Mouse (Mus musculus): ENCODE results near the gene Slirp.
"Not testable (repeated sequence)": the region's sequence is repeated elsewhere in the genome, so short reads cannot be mapped to it uniquely, and the experiment has no call there.

Gene Slirp

GRCm38 (mm10) chr12:87428295-87428694 lies 15.4 kb upstream of the Slirp start:
- DNase-seq (ENCODE audit: low read depth, low spot score): no peak

GRCm38 (mm10) chr12:87428885-87429284 lies 14.8 kb upstream of the Slirp start:
- DNase-seq (ENCODE audit: low read depth, low spot score): no peak

- peak; percentile 67 for DNase-seq (ENCODE audit: low read depth, low spot score)
Observed at GRCm38 (mm10) chr12:87442177-87443114, 1.2 kb upstream of the Slirp start.

DNA sequence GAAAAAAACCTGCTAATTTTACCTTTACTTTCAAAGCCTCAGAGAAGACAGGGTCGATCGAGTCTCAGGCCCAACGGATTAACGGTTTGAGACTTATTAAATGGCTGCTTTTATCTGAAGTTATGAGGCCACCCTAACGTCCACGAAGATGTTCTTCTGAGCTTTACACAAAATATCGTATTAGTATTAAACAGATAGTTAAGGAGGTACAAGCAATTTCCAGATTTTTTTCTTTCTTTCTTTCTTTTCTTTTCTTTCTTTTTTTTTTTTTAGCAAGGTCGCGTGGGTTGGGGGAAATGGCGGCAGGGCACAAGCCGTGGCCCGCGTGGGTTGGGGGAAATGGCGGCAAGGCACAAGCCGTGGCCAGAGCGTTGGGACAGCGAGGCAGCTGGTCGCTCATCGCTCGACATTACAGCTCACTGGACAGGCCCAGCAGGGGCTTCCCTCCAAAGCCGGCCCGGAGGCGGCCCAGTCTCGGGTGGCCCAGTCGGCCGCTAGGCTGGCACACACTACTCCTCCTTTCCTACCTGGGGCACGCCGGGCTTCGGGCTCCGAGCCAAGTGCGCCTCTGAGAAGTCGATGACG lies 489 bp upstream of the Slirp start:
- DNase-seq (ENCODE audit: low read depth, low spot score): no peak

DNA sequence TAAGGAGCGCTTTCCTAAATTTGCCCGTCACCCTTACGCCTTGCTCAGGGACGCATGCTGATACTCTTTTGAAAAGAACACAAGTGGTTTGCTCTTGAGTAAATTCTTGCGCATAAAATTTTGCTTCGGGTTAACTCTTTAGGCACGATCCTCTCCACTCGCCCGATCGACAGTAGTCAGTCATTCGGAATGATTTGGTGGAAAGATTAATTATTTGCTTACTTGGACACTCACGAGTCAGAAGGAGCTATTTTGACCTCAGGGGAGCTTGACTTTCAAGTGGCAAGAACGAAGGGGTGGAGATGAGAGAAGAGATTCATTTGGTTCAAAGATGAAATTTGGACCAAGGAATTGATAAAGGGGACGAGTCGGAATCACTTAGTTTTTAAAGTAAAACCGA lies 515 bp downstream of the Slirp start:
- DNase-seq (ENCODE audit: low read depth, low spot score): no peak

DNA sequence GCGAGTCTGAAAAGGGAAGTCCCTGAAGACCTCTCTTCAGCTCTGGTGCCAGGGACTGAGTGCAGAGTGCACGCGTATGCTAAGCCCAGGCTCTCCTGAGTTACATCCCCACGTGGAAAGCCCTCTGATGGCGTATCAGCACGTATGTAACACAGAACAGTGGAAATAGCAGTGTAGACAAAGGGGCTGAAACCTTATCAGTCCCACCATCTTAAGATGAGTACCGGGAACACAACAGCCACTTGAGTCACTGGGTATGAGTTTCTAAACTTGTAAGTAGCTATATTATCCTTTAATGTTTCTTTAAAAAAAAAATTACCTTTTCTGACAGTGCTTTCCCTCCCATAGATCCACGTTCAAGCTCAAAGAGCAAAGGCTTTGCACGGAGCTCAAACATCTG lies 5.8 kb downstream of the Slirp start:
- no peak for DNase-seq (ENCODE audit: low read depth, low spot score)

DNA sequence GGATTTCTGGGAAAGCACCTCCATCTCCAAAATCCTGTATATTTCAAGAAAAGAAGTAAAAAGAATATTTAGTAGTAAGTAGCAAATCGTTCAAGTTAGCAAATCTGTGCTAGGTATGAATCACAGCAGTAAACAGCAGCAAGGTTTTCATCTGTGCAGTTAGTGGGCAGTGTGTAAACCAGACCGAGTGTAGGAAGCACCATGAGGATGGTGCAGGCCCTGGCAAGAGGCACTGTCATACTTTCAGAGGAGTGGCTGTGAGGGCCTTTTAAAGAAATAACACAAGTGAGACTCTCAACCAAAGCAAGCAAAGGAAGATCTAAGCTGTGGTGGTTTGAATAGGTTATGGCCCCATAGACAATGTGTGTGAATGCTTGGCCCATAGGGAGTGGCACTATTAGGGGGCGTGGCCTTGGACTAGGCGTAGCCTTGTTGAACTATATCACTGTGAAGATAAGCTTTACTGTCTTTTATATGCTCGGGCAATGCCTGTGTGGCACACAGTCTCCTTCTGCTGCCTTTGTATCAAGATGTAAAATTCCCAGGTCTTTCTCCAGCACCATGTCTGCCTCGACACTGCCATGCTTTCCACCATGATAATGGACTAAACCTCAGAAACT lies 21.1 kb downstream of the Slirp start:
- peak; percentile 75 for DNase-seq (ENCODE audit: low read depth, low spot score)

GRCm38 (mm10) chr12:87470263-87471136 lies 26.8 kb downstream of the Slirp start:
- DNase-seq (ENCODE audit: low read depth, low spot score): no peak

DNA sequence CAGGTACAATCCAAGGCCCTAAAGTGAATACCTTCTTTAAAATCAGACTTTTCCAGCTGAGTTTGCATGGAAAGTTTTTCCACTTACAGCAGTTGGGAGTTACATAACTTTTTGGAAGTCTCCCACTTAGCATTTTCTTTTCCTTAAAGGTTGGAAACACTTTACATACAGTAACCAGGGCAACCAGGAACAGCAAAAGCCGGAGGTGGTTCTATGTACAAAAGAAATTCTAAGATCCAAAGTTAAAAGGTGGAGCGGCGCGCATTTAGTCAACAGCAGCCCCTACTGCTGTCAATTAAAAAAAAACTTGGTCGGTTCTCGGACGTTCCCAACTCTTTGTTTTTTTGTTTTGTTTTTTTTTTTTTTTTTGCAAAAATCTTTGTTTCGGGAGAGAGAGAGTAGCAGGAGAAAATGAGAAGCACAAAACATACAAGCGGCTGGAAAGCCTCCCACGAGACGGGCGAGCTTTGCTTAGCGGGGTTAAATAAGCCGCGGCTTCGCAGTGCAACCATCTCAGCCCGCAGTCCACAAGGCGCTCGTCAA lies 27.8 kb downstream of the Slirp start:
- DNase-seq (ENCODE audit: low read depth, low spot score): peak; percentile 47

GRCm38 (mm10) chr12:87471964-87472786 lies 28.5 kb downstream of the Slirp start, which contains the start of gene Snw1:
Gene Snw1, minus strand, starts transcription at chr12:87472274.
- peak; percentile 97 for DNase-seq (ENCODE audit: low read depth, low spot score)

- DNase-seq (ENCODE audit: low read depth, low spot score): no peak
Observed at GRCm38 (mm10) chr12:87474756-87475155, 31.1 kb downstream of the Slirp start.

GRCm38 (mm10) chr12:87482482-87482881 lies 38.8 kb downstream of the Slirp start:
- not testable (repeated sequence) for DNase-seq (ENCODE audit: low read depth, low spot score)

DNA sequence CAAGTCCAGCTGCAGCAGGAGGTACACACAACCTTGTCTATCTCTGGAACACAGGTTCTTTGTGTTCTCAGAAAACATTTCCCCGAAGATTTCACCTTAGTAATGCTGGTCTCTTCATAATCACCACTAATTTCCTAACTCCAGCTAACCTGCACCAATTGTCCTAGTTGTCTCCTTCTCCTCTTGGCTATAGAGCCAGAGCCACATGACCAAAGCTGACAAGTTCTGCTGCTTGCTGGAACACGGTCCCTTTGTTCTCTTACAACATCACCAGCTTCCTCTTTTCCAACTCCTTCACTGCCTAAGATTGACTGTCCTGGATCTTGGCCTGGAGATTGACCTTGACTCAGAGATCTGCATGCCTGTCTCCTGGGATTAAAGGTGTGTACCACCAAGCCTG lies 45.0 kb downstream of the Slirp start:
- peak; percentile 42 for DNase-seq (ENCODE audit: low read depth, low spot score)

GRCm38 (mm10) chr12:87494421-87494820 lies 50.7 kb downstream of the Slirp start, which contains the start of gene Gm5788:
Gene Gm5788, plus strand, starts transcription at chr12:87494721.
- not testable (repeated sequence) for DNase-seq (ENCODE audit: low read depth, low spot score)
